Mouse (Mus musculus): ENCODE measurements at regions not wholly inside any gene's neighbourhood (a gene's known extent, or its start where the extent isn't known, plus 50 kb on each side); places are given as distances from the start of the nearest gene placed in this dataset.
A peak's percentile ranks its signal among the peaks of the same experiment; 100 is the strongest.

DNA sequence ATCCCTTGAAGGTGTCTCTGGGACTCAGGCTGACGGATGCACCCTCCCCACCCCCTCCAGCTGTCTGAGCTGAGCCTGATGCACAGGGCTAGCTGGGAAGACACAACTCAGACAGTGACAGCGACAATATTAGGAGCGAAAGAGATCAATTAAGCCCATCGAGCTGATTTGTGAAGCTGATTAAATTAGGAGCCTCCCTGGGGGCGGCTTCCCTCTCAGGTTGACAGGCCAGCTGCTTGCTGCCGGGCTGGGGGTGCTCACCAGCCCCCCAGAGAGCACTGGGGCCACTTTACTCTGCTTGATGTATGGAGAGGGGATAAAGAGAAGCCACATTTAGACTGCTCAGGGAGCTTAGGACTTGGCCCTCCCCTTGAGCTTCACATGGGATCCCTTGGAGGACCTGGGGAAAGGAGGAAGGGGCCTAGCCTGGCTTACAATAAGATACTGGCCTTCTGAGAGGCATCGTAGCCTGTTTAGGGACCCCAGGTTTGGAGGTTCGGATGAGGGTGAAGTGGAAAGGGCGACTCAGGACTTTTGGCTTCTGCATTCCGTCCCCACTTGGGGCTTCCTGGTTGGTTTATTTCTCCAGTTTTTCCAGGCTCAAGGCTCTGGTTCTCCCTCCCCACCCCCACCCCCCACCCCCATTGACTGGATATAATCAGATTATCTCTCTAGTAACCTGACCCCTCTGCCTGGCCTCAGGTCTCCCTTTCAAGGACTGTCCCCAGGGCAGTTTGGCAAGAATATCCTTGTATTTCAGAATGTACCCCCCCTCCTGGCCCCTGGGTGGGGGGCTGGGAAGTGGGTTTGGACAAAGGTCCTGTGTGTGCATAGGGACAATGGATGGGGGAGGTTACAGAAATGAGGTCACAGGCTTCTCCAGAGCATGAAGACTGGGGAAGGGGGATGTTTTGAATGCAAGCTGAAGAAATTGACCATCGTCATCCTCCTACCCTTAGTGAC lies 283.4 kb downstream of the Rps24 start:
- no peak for DNase-seq

DNA sequence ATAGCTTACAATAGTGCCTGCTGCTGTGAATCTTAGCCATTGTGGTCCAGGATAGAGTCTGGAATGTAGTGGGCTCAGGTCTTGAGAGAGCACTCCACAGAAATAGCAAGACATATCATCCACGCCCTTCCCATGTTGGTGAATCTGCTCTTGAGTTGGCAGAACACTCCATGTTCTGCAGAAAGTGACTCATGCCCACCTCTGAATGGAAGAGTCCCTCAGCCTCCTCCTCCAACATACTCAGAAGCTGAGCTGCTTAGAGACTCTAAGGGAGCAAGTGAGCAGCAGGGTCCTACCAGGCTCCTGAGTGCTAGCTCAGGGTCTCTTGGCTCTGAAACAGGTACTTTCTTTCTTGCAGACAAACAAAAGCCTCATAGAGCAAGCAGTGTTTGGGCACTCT lies 284.7 kb downstream of the Rps24 start:
- no peak for DNase-seq

DNA sequence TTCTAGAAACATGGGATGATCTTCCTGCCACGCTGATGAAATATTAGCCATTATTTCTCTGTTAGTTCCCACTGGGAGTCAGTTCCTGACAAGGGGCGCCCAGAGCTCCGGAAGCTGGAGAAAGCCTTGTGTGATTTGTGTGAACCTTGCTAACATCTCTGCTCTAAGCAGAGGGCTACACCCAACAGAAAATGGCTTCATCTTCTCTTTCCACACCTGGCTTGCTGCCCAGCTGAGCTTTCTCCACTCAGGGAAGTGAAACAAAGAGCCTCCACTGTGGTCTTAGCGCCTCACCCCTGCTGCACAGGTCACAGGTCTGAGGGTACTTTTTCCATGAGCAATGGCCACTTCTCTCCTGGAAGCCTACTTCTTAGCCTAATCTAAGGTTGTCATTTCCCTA lies 285.2 kb downstream of the Rps24 start:
- DNase-seq, result no peak

- peak; percentile 91 for DNase-seq
Observed at GRCm38 (mm10) chr14:24778748-24779630, 292.1 kb downstream of the Rps24 start.

DNA sequence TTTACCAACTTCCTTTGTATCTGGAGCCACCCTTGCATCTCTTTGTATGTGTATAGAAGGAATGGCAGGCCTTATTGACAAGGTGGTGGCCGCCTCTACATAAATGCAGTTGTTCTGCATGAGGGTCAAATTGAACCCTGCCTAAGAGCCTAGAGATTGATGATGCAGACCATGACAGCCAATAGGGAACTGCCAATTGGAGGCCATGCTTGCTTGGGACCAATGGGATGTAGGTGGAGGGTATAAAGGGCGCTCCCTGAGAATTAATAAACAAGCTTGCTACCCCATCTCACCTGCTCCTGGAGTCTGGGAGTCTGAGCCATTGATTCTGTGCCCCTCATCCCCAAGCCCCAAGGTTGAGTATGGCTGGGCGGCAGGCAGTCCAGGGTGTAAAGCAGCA lies 294.7 kb downstream of the Rps24 start:
- no peak for DNase-seq

DNA sequence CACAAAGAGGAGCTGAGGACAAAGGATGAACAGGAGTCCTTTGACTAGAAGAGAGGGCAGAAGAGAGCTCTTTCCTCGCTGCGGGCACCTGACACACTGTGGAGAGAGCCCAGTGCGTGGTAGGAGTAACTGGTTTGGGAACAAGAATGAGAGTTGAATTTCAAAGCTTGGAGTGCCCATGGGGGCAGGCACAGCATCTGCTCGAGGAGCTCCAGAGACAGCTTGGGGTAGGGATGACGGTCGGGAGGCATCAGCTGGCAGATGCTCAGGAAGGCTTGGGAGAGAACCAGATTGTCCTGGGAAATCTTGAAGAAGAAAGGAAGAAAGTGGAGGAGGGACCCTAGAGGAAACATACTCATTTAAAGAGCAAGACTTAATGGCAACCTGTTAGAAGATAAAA lies 297.0 kb downstream of the Rps24 start:
- DNase-seq, result no peak

DNA sequence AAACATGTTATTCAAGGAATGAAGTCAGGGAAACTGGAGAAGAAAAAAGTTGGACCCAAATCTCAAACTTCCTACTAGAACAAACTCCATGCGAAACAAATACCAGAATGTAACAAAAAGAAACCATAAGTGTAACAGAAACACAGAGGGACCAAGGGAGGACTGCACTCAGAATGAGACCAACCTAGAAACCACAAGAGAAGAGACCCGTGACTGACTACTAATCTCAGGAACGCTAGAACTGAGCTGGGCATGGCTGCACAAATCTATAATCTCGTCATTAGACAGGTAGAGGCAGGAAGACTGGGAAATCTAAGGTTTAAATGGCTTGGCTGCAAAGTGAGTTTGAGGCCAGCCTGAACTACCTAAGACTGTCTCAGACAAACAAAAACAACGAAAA lies 298.5 kb downstream of the Rps24 start:
- no peak for DNase-seq

GRCm38 (mm10) chr14:24793375-24794285 lies 306.7 kb downstream of the Rps24 start:
- peak; percentile 46 for DNase-seq

DNA sequence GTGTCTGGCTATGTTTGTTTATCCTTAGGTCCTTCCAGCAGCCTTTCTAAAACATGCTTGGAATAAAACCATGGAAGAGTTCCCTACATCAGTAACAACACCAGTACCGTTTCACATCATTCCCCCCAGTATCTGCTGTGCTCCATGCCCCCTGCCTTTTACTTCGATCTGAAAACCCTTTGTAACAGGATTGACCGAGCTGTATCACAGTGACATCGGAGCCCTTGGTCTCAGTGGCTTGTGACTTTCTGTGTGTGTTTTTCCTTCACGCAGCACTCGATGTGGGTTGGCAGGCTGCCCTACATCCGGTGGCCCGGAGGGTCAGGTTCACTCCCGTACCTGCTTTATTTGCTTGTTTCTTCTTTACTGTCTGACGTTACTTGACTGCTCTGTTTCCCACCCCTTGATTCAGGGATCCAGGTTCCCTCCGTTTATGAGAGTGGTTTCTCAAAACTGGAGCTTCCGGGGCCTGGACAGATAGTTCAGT lies 307.5 kb downstream of the Rps24 start:
- DNase-seq, result no peak

DNA sequence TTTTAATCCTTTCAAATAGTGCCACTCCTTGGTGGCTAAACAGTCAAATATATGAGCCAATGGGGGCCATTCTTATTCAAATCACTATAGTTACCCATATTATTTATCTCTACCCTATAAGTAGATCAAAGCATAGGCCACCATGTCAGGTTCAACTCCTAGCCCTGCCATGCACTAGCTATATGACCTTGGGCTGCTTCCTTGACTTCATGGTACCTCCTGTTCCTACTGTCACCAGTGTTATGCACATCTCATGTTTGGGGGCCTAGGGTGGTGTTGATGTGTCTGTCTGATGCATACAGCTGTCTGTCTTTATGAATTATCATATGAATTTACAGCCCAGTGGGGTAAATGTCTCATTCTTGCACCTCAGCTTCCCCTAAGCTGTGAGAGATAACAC lies 310.6 kb downstream of the Rps24 start:
- no peak for DNase-seq

DNA sequence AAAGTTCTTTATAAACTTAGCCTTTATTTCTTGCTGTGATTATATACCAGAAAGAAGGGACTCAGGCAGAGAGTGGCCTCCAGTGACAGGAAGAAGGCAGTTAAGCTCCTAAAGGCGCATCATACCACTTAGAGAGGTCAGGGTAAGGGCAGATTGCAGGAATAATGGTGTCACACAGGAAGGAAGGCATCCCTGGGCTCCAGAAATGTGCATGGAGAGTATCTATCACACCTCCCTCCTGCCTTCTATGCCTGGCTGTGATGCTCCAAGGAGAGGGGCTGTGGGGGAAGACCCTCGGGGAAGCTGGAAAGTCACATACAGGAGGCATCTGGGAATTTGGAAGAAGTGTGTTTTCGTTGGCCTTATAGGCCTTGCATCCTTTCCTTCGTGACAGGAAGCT lies 311.1 kb downstream of the Rps24 start:
- DNase-seq, result no peak

GRCm38 (mm10) chr14:24803001-24803655 lies 316.2 kb downstream of the Rps24 start:
- DNase-seq, result no peak

- peak; percentile 18 for DNase-seq
Observed at GRCm38 (mm10) chr14:24807061-24807460, 320.1 kb downstream of the Rps24 start.

- DNase-seq, result peak; percentile 4
Observed at GRCm38 (mm10) chr14:24822876-24823567, 336.1 kb downstream of the Rps24 start.

DNA sequence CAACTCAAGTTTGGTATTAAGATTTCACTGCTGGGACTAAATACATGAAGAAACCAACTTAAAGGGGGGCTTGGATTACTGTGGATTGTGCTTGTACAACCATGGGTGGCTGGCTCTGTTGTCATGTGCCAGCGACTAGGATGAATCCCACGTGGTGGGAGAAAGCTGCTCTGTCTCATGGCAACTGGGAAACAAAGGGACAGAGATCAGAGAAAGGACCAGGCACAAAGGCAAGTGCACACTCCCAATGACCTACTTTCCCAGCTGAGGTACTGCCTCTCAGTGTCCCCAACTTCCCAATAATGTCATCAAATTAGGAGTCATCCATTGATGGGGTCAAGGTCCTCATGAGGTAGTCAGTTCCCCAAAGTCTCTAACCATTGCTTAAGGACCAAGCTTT lies 337.4 kb downstream of the Rps24 start:
- no peak for DNase-seq

- no peak for DNase-seq
Observed at GRCm38 (mm10) chr14:24825722-24826386, 338.9 kb downstream of the Rps24 start.

- no peak for DNase-seq
Observed at GRCm38 (mm10) chr14:24826471-24827337, 339.8 kb downstream of the Rps24 start.

DNA sequence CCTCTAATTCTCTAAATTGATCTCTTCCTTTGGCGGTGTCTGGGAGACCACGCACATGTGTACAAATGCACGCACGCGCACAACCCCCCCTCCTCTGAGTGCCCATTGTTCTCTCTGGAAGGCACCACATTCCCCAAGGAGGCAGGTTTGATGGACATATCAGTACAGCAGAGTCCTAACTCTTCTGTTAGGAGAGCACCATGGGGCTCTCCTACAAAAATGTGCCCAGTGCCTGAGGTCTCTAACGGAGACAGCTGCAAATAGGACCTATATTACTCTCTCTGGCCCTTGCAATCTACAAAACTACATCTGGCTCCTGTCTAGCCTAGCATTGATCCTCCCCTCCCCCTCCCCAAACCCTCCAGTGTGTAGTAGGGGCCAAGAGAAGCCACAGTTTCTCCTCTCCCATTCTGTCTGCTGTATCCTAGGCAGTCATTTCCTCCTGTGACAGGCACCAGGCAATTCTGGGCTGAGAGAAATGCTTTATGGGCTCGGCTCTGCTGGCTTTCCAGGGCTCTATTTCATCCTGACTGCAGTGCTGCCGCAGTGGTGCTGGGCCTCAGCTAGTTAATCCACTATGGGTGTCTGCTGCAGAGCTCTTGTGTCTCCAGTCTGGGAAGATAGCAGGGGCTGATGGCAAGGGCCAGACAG lies 340.6 kb downstream of the Rps24 start:
- no peak for DNase-seq

DNA sequence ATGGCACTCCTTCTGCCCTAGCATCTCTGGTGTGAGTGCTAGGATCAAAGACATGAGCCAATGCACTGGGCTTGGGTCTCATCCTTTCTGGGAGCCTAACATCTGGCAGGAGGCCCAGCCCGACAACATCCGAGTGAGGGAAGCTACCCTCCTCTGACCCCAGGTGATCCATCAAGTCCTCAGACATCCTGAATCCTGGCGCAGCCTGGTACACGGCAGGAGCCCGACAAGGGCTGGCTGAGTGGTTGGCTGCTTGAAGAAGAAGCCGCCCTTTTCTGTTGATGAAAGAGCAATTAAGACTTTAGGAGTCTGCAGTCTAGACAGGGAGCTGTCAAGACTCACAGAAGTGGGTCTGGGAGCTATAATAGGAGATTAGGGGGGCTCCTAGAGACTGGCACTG lies 342.1 kb downstream of the Rps24 start:
- no peak for DNase-seq

Measured in lung, postnatal 36 days (tissue).